Mouse (Mus musculus) naive thymus-derived CD4-positive, alpha-beta T cell, adult 2 months (primary cell): Measurements from ENCODE around the gene Myo9b.
"Not testable (repeated sequence)": the region's sequence is repeated elsewhere in the genome, so short reads cannot be mapped to it uniquely, and the experiment has no call there.

Experiments used
- DNase-seq: peaks from one replicate; pipeline ENCODE4 v3.0.0-alpha.2; 2011; ENCODE audit warnings: low read depth

Gene Myo9b

GRCm38 (mm10) chr8:71296784-71297183 is 24.3 kb downstream of the Myo9b start:
- no peak for DNase-seq

GRCm38 (mm10) chr8:71297439-71297838 is 24.9 kb downstream of the Myo9b start:
- no peak for DNase-seq

GRCm38 (mm10) chr8:71299716-71300115 is 27.2 kb downstream of the Myo9b start:
- no peak for DNase-seq

GRCm38 (mm10) chr8:71302788-71303187 is 30.3 kb downstream of the Myo9b start:
- DNase-seq: no peak

- DNase-seq: no peak
These were observed 31.1 kb downstream of the Myo9b start for GRCm38 (mm10) chr8:71303632-71304031.

- DNase-seq: no peak
These were observed 33.5 kb downstream of the Myo9b start for GRCm38 (mm10) chr8:71305988-71306387.

- no peak for DNase-seq
These were observed 34.9 kb downstream of the Myo9b start for GRCm38 (mm10) chr8:71307371-71307770.

- no peak for DNase-seq
These were observed 35.4 kb downstream of the Myo9b start for GRCm38 (mm10) chr8:71307913-71308312.

- DNase-seq: no peak
These were observed 37.9 kb downstream of the Myo9b start for GRCm38 (mm10) chr8:71310446-71310845.

- DNase-seq: no peak
These were observed 40.2 kb downstream of the Myo9b start for GRCm38 (mm10) chr8:71312700-71313099.

- no peak for DNase-seq
These were observed 41.4 kb downstream of the Myo9b start for GRCm38 (mm10) chr8:71313951-71314350.

- no peak for DNase-seq
These were observed 43.5 kb downstream of the Myo9b start for GRCm38 (mm10) chr8:71315972-71316371.

- no peak for DNase-seq
These were observed 44.0 kb downstream of the Myo9b start for GRCm38 (mm10) chr8:71316486-71317031.

- not testable (repeated sequence) for DNase-seq
These were observed 46.1 kb downstream of the Myo9b start for GRCm38 (mm10) chr8:71318610-71319009.

GRCm38 (mm10) chr8:71319760-71320159 is 47.2 kb downstream of the Myo9b start:
- DNase-seq: not testable (repeated sequence)

GRCm38 (mm10) chr8:71322939-71323338 is 50.4 kb downstream of the Myo9b start:
- DNase-seq: no peak

GRCm38 (mm10) chr8:71324848-71325247 is 52.3 kb downstream of the Myo9b start:
- DNase-seq: peak; percentile 59

- DNase-seq: not testable (repeated sequence)
These were observed 65.3 kb downstream of the Myo9b start for GRCm38 (mm10) chr8:71337834-71338233.

- peak; percentile 46 for DNase-seq
These were observed 68.1 kb downstream of the Myo9b start for GRCm38 (mm10) chr8:71340625-71341024.

- no peak for DNase-seq
These were observed 74.1 kb downstream of the Myo9b start for GRCm38 (mm10) chr8:71346581-71346980.

- DNase-seq: no peak
These were observed 78.6 kb downstream of the Myo9b start for GRCm38 (mm10) chr8:71351117-71351516.

GRCm38 (mm10) chr8:71351520-71351919 is 79.0 kb downstream of the Myo9b start:
- DNase-seq: no peak

GRCm38 (mm10) chr8:71358026-71358425 is 85.5 kb downstream of the Myo9b start:
- no peak for DNase-seq

- peak; percentile 98 for DNase-seq
These were observed 94.4 kb downstream of the Myo9b start, which contains the start of gene Use1 for GRCm38 (mm10) chr8:71366771-71367528. TSS of gene Use1 (plus strand) at chr8:71366848.
